Mouse (Mus musculus) stomach, embryonic 14.5 days (tissue): Measurements from ENCODE around the gene Smyd4. TPM values are rescaled to one million over a fixed set of nuclear protein-coding genes. Genes with fewer than 3 reads are reported as not detected.
"Not testable (repeated sequence)": the region's sequence is repeated elsewhere in the genome, so short reads cannot be mapped to it uniquely, and the experiment has no call there.

ENCODE experiments used
- ATAC-seq: fragments of 200-750 bp; cut with Nextera tagmentation; 2 replicates; pipeline ENCODE4 v1.8.0; 2017; ENCODE audit warnings: low read depth, moderate TSS enrichment; ENCODE audit not compliant: insufficient number of reproducible peaks, insufficient read depth, low FRiP score
- H3K27ac ChIP-seq: fragments of 300-500 bp; sonication (generic); 2 replicates; pipeline ENCODE4 v1.5.1; 2014; ENCODE audit warnings: mild to moderate bottlenecking, low read length, moderate library complexity, mixed read lengths
- H3K27me3 ChIP-seq: fragments of 300-500 bp; sonication (generic); 2 replicates; pipeline ENCODE4 v1.6.1; 2014; ENCODE audit warnings: low read length, control low read depth, mixed read lengths; ENCODE audit not compliant: control insufficient read depth, insufficient read depth
- H3K36me3 ChIP-seq: fragments of 300-500 bp; sonication (generic); 2 replicates; pipeline ENCODE4 v1.6.1; 2014; ENCODE audit warnings: mild to moderate bottlenecking, control low read depth, low read length, moderate library complexity, mixed read lengths; ENCODE audit not compliant: control insufficient read depth, insufficient read depth
- H3K4me1 ChIP-seq: fragments of 300-500 bp; sonication (generic); 2 replicates; pipeline ENCODE4 v1.6.1; 2014; ENCODE audit warnings: low read length, control low read depth, mixed read lengths; ENCODE audit not compliant: control insufficient read depth, insufficient read depth
- H3K4me2 ChIP-seq: fragments of 300-500 bp; sonication (generic); replicated peaks from 2 replicates; pipeline ENCODE4 v1.6.1; 2014; ENCODE audit warnings: low read depth, low read length, control low read depth
- H3K4me3 ChIP-seq: fragments of 300-500 bp; sonication (generic); 2 replicates; pipeline ENCODE4 v1.5.1; 2014; ENCODE audit warnings: low read depth, low read length, control low read depth
- H3K9ac ChIP-seq: fragments of 300-500 bp; sonication (generic); replicated peaks from 2 replicates; pipeline ENCODE4 v1.6.1; 2014; ENCODE audit warnings: low read depth, mild to moderate bottlenecking, control low read depth, low read length, moderate library complexity, mixed read lengths
- H3K9me3 ChIP-seq: fragments of 300-500 bp; sonication (generic); 2 replicates; pipeline ENCODE4 v1.6.1; 2016; ENCODE audit warnings: low read depth, low read length, control low read depth; ENCODE audit not compliant: control insufficient read depth
- WGBS: fragments of 180-500 bp; shearing (Covaris S2); extraction: QIAGEN DNeasy Blood & Tissue Kit; methylation state at CpG from one replicate; pipeline ENCODE4 v1.1.7; 2014; 5-methylcytosine and 5-hydroxymethylcytosine counted together
- polyA plus RNA-seq: library from polyadenylated mRNA; unstranded; fragments of >200 nt; fragmentation: Nextera tagmentation; extraction: Ambion mirVana; gene quantifications from 2 replicates; pipeline ENCODE4 v1.2.1, GENCODE M21; 2014

Smyd4 gene
- polyA plus RNA-seq, 1 experiment from 2014 or later = 12.6 TPM

DNA sequence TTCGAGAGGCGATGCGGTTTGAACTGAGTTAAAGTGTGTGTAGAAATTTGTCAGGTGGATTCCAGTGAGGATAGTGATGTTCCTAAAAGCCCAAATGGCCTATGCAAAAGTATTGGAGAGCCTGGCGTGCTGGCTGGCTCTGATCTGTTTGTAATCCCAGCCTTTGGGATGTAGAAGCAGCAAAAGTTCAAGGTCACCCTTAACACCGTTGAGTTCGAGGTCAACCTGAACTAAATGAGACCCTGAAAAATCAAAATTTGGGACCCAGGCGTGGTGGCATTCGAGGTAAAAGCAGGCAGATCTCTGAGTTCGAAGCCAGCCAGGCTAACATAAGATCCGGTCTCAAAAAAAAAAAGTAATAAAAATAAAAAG lies 643 bp downstream of the Smyd4 start:
- Histone ChIP-seq H3K4me1 (peaks cover 13% of the 10 kb centered on the region; the same call in 1 of the 2 replicates), H3K27me3 (no peaks in the 10 kb centered on the region), H3K9me3 (no peaks in the 10 kb centered on the region), H3K4me2 (peak overlapping the region; percentile 83), H3K27ac (peak overlapping the region; percentile 66; the same call in 1 of the 2 replicates), H3K4me3 (peak overlapping the region; percentile 86), H3K36me3 (no peaks in the 10 kb centered on the region), H3K9ac (peak overlapping the region; percentile 80)
- ATAC-seq = no peak
- WGBS = 42% methylated on average over 10 of the region's 10 CpGs

GRCm38 (mm10) chr11:75351225-75351624 lies 3.0 kb downstream of the Smyd4 start:
- no peaks in the 10 kb centered on the region for H3K36me3 ChIP-seq
- H3K27me3 ChIP-seq = no peaks in the 10 kb centered on the region
- no peak for ATAC-seq
- no peak overlapping the region for H3K4me3 ChIP-seq
- H3K4me1 ChIP-seq = peaks cover 9% of the 10 kb centered on the region; the same call in 1 of the 2 replicates
- H3K4me2 ChIP-seq = no peak overlapping the region
- no peaks in the 10 kb centered on the region for H3K9me3 ChIP-seq
- H3K27ac ChIP-seq = no peak overlapping the region
- no peak overlapping the region for H3K9ac ChIP-seq

DNA sequence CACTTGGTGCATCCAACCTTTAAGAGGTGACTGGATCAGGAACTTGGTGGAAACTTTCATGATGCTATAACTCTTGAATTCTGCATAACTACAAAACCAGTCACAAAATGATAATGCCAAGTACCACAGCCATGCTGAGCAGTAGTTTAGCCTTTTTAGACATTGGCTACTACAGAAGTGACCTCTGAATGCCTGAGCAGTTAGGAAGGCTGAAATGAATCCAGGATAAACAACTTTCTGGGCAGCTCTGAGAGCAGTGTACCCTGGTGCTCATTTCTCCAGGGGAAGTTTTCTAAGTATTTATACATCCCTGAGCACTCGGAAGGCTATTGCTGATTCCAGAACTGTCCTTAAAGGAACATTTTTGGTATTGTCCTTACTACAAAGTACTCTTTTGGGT lies 7.2 kb downstream of the Smyd4 start:
- 84% methylated on average over 1 of the region's 1 CpGs for WGBS
- Histone ChIP-seq H3K27me3 (no peaks in the 10 kb centered on the region), H3K9ac (no peak overlapping the region), H3K4me3 (no peak overlapping the region), H3K27ac (no peak overlapping the region), H3K9me3 (no peaks in the 10 kb centered on the region), H3K4me2 (no peak overlapping the region), H3K4me1 (no peaks in the 10 kb centered on the region), H3K36me3 (no peaks in the 10 kb centered on the region; the same call in 1 of the 2 replicates)
- no peak for ATAC-seq

- Histone ChIP-seq H3K4me1 (no peaks in the 10 kb centered on the region), H3K27ac (no peak overlapping the region), H3K36me3 (no peaks in the 10 kb centered on the region), H3K4me3 (no peak overlapping the region), H3K9ac (no peak overlapping the region), H3K9me3 (no peaks in the 10 kb centered on the region), H3K4me2 (no peak overlapping the region), H3K27me3 (no peaks in the 10 kb centered on the region)
- no peak for ATAC-seq
- 90% methylated on average over 1 of the region's 1 CpGs for WGBS
These were observed 28.9 kb downstream of the Smyd4 start for GRCm38 (mm10) chr11:75377125-75377524.

GRCm38 (mm10) chr11:75378786-75379185 lies 30.6 kb downstream of the Smyd4 start:
- not testable (repeated sequence) for H3K36me3 ChIP-seq, H3K27me3 ChIP-seq, H3K9ac ChIP-seq, H3K4me1 ChIP-seq, H3K4me3 ChIP-seq, H3K27ac ChIP-seq, H3K9me3 ChIP-seq, ATAC-seq, H3K4me2 ChIP-seq
- 90% methylated on average over 2 of the region's 2 CpGs for WGBS

GRCm38 (mm10) chr11:75383529-75383928 lies 35.3 kb downstream of the Smyd4 start:
- not testable (repeated sequence) for H3K36me3 ChIP-seq, H3K4me1 ChIP-seq, ATAC-seq, H3K9ac ChIP-seq, H3K27me3 ChIP-seq, H3K9me3 ChIP-seq, H3K4me3 ChIP-seq, H3K4me2 ChIP-seq, H3K27ac ChIP-seq
- WGBS = 46% methylated on average over 3 of the region's 3 CpGs

GRCm38 (mm10) chr11:75395611-75396010 lies 47.4 kb downstream of the Smyd4 start:
- Histone ChIP-seq H3K36me3 (no peaks in the 10 kb centered on the region; the same call in 1 of the 2 replicates), H3K9me3 (no peaks in the 10 kb centered on the region), H3K4me2 (no peak overlapping the region), H3K4me3 (no peak overlapping the region), H3K27me3 (no peaks in the 10 kb centered on the region), H3K9ac (no peak overlapping the region), H3K27ac (no peak overlapping the region), H3K4me1 (no peaks in the 10 kb centered on the region)
- no peak for ATAC-seq
- WGBS = 82% methylated on average over 1 of the region's 1 CpGs

DNA sequence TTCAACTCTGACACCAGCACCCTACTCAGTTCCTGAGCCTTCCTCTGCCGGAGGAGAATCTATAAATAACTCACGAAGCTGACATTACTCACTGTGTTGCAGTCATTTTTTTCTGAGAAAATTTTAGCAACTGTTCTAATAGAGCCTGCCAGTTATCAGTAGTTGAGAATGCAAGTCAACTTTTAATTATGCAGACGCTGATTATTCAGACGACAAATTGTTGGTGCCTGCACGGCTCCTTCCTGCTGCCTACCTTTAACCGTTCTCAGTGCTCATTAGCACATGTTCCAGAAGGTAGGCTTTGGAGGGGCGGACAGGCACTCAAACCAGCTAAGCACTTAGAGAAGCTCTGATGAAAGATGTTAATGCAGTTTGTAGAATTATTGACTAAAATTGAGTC lies 49.2 kb downstream of the Smyd4 start:
- H3K36me3 ChIP-seq = no peaks in the 10 kb centered on the region; the same call in 1 of the 2 replicates
- H3K4me1 ChIP-seq = no peaks in the 10 kb centered on the region
- no peak overlapping the region for H3K4me2 ChIP-seq
- no peaks in the 10 kb centered on the region for H3K9me3 ChIP-seq
- 77% methylated on average over 7 of the region's 7 CpGs for WGBS
- H3K27ac ChIP-seq = no peak overlapping the region
- no peak overlapping the region for H3K9ac ChIP-seq
- H3K27me3 ChIP-seq = no peaks in the 10 kb centered on the region
- ATAC-seq = no peak
- H3K4me3 ChIP-seq = no peak overlapping the region

GRCm38 (mm10) chr11:75399411-75399841 lies 51.2 kb downstream of the Smyd4 start:
- Histone ChIP-seq H3K36me3 (no peaks in the 10 kb centered on the region; the same call in 1 of the 2 replicates), H3K4me2 (no peak overlapping the region), H3K27ac (no peak overlapping the region), H3K27me3 (no peaks in the 10 kb centered on the region), H3K9ac (no peak overlapping the region), H3K4me1 (no peaks in the 10 kb centered on the region), H3K4me3 (no peak overlapping the region), H3K9me3 (no peaks in the 10 kb centered on the region)
- no peak for ATAC-seq
- WGBS = 89% methylated on average over 11 of the region's 11 CpGs
